In the genomic region with DNA sequence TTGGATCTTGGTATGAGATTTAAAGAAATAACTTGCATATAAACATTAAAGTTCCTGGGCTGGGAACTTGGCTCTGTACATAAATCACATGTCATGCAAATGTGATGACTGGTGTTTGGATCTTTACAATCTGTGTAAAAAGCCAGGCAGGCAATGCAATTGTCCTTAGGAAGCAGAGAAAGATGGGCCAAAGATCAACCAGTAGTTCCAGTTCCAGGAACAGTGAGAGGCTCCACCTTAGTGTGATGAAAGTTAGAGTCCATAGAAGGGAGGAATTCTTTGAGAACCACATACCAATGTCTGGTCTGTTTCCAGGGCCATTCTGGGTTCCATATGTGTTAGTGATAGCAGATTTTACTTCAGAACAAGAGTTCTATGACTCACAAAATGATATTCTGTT, we compare ENCODE assay signal across 27 mouse cellular contexts.
"Had no signal": no experiment of that assay in that cellular context is flagged by ENCODE, and none has a peak within 500 bp of the region (broad histone marks: within the 10 kb centered on the region; RNA-seq: fewer than 3 reads in every experiment).

No protein-coding gene starts in this region.

- H3K36me3 ChIP-seq: heart, embryonic 10.5 days; heart, embryonic 12.5 days; hindbrain, embryonic 10.5 days; hindbrain, embryonic 12.5 days; intestine, embryonic 15.5 days; kidney, embryonic 15.5 days; limb, embryonic 13.5 days; liver, embryonic 13.5 days; liver, embryonic 15.5 days had no signal

- H3K27me3 ChIP-seq: heart, embryonic 12.5 days; hindbrain, embryonic 12.5 days; intestine, embryonic 15.5 days; kidney, embryonic 15.5 days; limb, embryonic 13.5 days; liver, embryonic 13.5 days; liver, embryonic 15.5 days had no signal

- H3K4me3 ChIP-seq: gastrocnemius, adult 2 months; heart, embryonic 10.5 days; heart, embryonic 12.5 days; hindbrain, embryonic 10.5 days; hindbrain, embryonic 12.5 days; intestine, embryonic 15.5 days; kidney, embryonic 15.5 days; layer of hippocampus, adult 2 months; left cerebral cortex, adult 2 months; limb, embryonic 13.5 days; liver, embryonic 13.5 days; liver, embryonic 15.5 days had no signal

- DNase-seq: gastrocnemius, adult 2 months; gastrocnemius, postnatal 10 days; gastrocnemius, postnatal 25 days; heart, adult 18-20 months; heart, postnatal 10 days; heart, postnatal 4 days; kidney, adult 18-20 months; kidney, adult 9 months; kidney, postnatal 25 days; kidney, postnatal 4 days; liver; liver, embryonic 13.5 days had no signal

- H3K4me1 ChIP-seq: heart, embryonic 10.5 days; heart, embryonic 12.5 days; hindbrain, embryonic 10.5 days; hindbrain, embryonic 12.5 days; intestine, embryonic 15.5 days; kidney, embryonic 15.5 days; limb, embryonic 13.5 days; liver, embryonic 13.5 days; liver, embryonic 15.5 days had no signal

- H3K9me3 ChIP-seq: heart, embryonic 10.5 days; heart, embryonic 12.5 days; hindbrain, embryonic 10.5 days; hindbrain, embryonic 12.5 days; intestine, embryonic 15.5 days; kidney, embryonic 15.5 days; limb, embryonic 13.5 days; liver, embryonic 13.5 days; liver, embryonic 15.5 days had no signal

- H3K27ac ChIP-seq: gastrocnemius, adult 2 months; heart, embryonic 10.5 days; hindbrain, embryonic 10.5 days; hindbrain, embryonic 12.5 days; hindbrain, embryonic 14.5 days; intestine, embryonic 15.5 days; kidney, embryonic 15.5 days; kidney, postnatal 0 days; layer of hippocampus, adult 2 months; left cerebral cortex, adult 2 months; limb, embryonic 13.5 days; liver, embryonic 13.5 days; liver, embryonic 15.5 days had no signal

- ATAC-seq: hindbrain, embryonic 16.5 days; inflammation-experienced regulatory T-cells, adult 6 months; intestine, embryonic 15.5 days had no signal

- H3K4me2 ChIP-seq: heart, embryonic 12.5 days; hindbrain, embryonic 12.5 days; hindbrain, embryonic 14.5 days; intestine, embryonic 15.5 days; kidney, embryonic 15.5 days; limb, embryonic 13.5 days; liver, embryonic 11.5 days; liver, embryonic 13.5 days; liver, embryonic 15.5 days had no signal

- H3K9ac ChIP-seq: heart, embryonic 12.5 days; hindbrain, embryonic 12.5 days; hindbrain, embryonic 14.5 days; intestine, embryonic 15.5 days; kidney, embryonic 15.5 days; limb, embryonic 13.5 days; liver, embryonic 13.5 days; liver, embryonic 15.5 days had no signal
